Mouse (Mus musculus) ZHBTc4 (cell line): ENCODE measurements at regions not wholly inside any gene's neighbourhood (a gene's known extent, or its start where the extent isn't known, plus 50 kb on each side); places are given as distances from the start of the nearest gene placed in this dataset.

Experiments used
- DNase-seq: peaks from one replicate; pipeline ENCODE4 v3.0.0-alpha.2; 2011; ENCODE audit warnings: low read depth, low spot score

- peak; percentile 95 for DNase-seq
Observed at GRCm38 (mm10) chr1:102628061-102628460, 2140.3 kb upstream of the Cdh20 start.

- no peak for DNase-seq
Observed at GRCm38 (mm10) chr1:102644379-102644778, 2123.9 kb upstream of the Cdh20 start.

- DNase-seq, result no peak
Observed at GRCm38 (mm10) chr1:102687367-102688070, 2080.8 kb upstream of the Cdh20 start.

GRCm38 (mm10) chr1:102716459-102716858, 2051.9 kb upstream of the Cdh20 start:
- no peak for DNase-seq

- DNase-seq, result no peak
Observed at GRCm38 (mm10) chr1:102733991-102734390, 2034.3 kb upstream of the Cdh20 start.

GRCm38 (mm10) chr1:102735392-102735791, 2032.9 kb upstream of the Cdh20 start:
- no peak for DNase-seq

GRCm38 (mm10) chr1:102757941-102758340, 2010.4 kb upstream of the Cdh20 start:
- no peak for DNase-seq
